Mouse (Mus musculus): ENCODE measurements around the gene Tfg. TPM values are rescaled to one million over a fixed set of nuclear protein-coding genes. Genes with fewer than 3 reads are reported as not detected.

Tfg gene
- total and polyA plus RNA-seq, 3 experiments: 50.9 to 113 TPM; not detected in 1

GRCm38 (mm10) chr16:56690715-56691114, 26.5 kb downstream of the Tfg start:
- Histone ChIP-seq H3K9me3 (replicated peaks; ENCODE audit: insufficient read depth, low read length) (no peaks in the 10 kb centered on the region), H3K27ac (ENCODE audit: control insufficient read depth, low read depth, low read length) (no peak overlapping the region), H3K4me3 (ENCODE audit: control insufficient read depth in 1 of 2, insufficient read depth in 1 of 2, low read depth in 2 of 2, low read length in 2 of 2) (no peak overlapping the region), H3K9ac (ENCODE audit: control insufficient read depth, low read depth, low read length, poor library complexity, severe bottlenecking) (no peak overlapping the region), H3K79me2 (ENCODE audit: control insufficient read depth, insufficient read depth, low read length, poor library complexity) (no peaks in the 10 kb centered on the region), H3K36me3 (ENCODE audit: control insufficient read depth in 1 of 2, insufficient read depth in 2 of 2, low read length in 2 of 2) (peaks cover 0 to 60% of the 10 kb centered on the region in 2 experiments; a peak in 2 of 4 replicates), H3K27me3 (ENCODE audit: control insufficient read depth in 1 of 2, insufficient read depth in 2 of 2, low read length in 2 of 2) (no peaks in the 10 kb centered on the region), H3K4me1 (ENCODE audit: control insufficient read depth in 1 of 2, insufficient read depth in 2 of 2, low read length in 2 of 2) (no peaks in the 10 kb centered on the region; a peak in 1 of 4 replicates)
- TF ChIP-seq MAX (IDR thresholded peaks at IDR 0.05; ENCODE audit: low read length): no peak
- TF ChIP-seq RAD21 (IDR thresholded peaks at IDR 0.05; ENCODE audit: low read depth, low read length): no peak
- no peak for TF ChIP-seq RCOR1 (IDR thresholded peaks at IDR 0.05; ENCODE audit: low read depth, low read length)
- TF ChIP-seq BHLHE40 (IDR thresholded peaks at IDR 0.05; ENCODE audit: borderline replicate concordance, low read depth, low read length): no peak
- no peak for TF ChIP-seq TAL1 (IDR thresholded peaks at IDR 0.05; ENCODE audit: low read length)
- TF ChIP-seq USF2 (IDR thresholded peaks at IDR 0.05; ENCODE audit: borderline replicate concordance in 1 of 2, insufficient read depth in 1 of 2, low read depth in 1 of 2, low read length in 2 of 2): no peak
- TF ChIP-seq MEF2A (IDR thresholded peaks at IDR 0.05; ENCODE audit: extremely low read depth, insufficient replicate concordance, low read depth, low read length, poor library complexity, severe bottlenecking): no peak
- TF ChIP-seq EP300 (IDR thresholded peaks at IDR 0.05; ENCODE audit: low read depth in 1 of 2, low read length in 2 of 2): no peak
- no peak for TF ChIP-seq NRF1 (IDR thresholded peaks at IDR 0.05; ENCODE audit: insufficient read depth, low read depth, low read length, poor library complexity, severe bottlenecking)
- no peak for TF ChIP-seq POLR2AphosphoS5 (IDR thresholded peaks at IDR 0.05; ENCODE audit: borderline replicate concordance, low read depth, low read length)
- TF ChIP-seq GATA1 (IDR thresholded peaks at IDR 0.05; ENCODE audit: low read depth, low read length): no peak
- TF ChIP-seq ZMIZ1 (IDR thresholded peaks at IDR 0.05; ENCODE audit: low read depth, low read length): no peak
- TF ChIP-seq MYB (IDR thresholded peaks at IDR 0.05; ENCODE audit: low read depth, low read length): no peak
- no peak for TF ChIP-seq MAZ (IDR thresholded peaks at IDR 0.05; ENCODE audit: low read depth, low read length)
- no peak for TF ChIP-seq HCFC1 (IDR thresholded peaks at IDR 0.05; ENCODE audit: low read depth, low read length)
- TF ChIP-seq MAFK (IDR thresholded peaks at IDR 0.05; ENCODE audit: borderline replicate concordance, low read depth, low read length): no peak
- TF ChIP-seq KAT2A (conservative IDR thresholded peaks at IDR 0.05; ENCODE audit: low read depth, low read length): no peak
- TF ChIP-seq ZNF384 (IDR thresholded peaks at IDR 0.05; ENCODE audit: low read depth, low read length): no peak
- no peak for TF ChIP-seq UBTF (IDR thresholded peaks at IDR 0.05; ENCODE audit: borderline replicate concordance, insufficient read depth, low read depth, low read length)
- no peak for TF ChIP-seq CTCF (IDR thresholded peaks at IDR 0.05 in 2 of 3, conservative IDR thresholded peaks at IDR 0.05 in 1 of 3; ENCODE audit: control insufficient read depth in 1 of 3, insufficient read depth in 1 of 3, low read depth in 2 of 3, low read length in 3 of 3, poor library complexity in 1 of 3, severe bottlenecking in 1 of 3)
- DNase-seq (ENCODE audit: low read depth, low spot score): no peak
